Mouse (Mus musculus): Measurements from ENCODE around the gene Rad50. TPM values are rescaled to one million over a fixed set of nuclear protein-coding genes. Genes with fewer than 3 reads are reported as not detected.

Gene Rad50
- polyA plus RNA-seq, 1 experiment, result 6.7 TPM

GRCm38 (mm10) chr11:53642744-53643279 is 64.3 kb downstream of the Rad50 start:
- H3K4me1 ChIP-seq (ENCODE audit: control insufficient read depth, insufficient read depth, low read length), result no peaks in the 10 kb centered on the region
- DNase-seq, result no peak
- TF ChIP-seq CTCF (IDR thresholded peaks at IDR 0.05; ENCODE audit: insufficient read depth, low read length), result 0 out of 2 replicates have a peak, but pooled peaks have one; percentile 28
- no peak for TF ChIP-seq POLR2A (IDR thresholded peaks at IDR 0.05; ENCODE audit: borderline replicate concordance, extremely low read depth, low read depth, low read length)
- WGBS, result 76% methylated on average over 12 of the region's 12 CpGs
- H3K4me3 ChIP-seq (replicated peaks; ENCODE audit: extremely low read depth, low read depth, low read length), result no peak overlapping the region

GRCm38 (mm10) chr11:53637803-53638260 is 69.3 kb downstream of the Rad50 start:
- 0 out of 2 replicates have a peak, but pooled peaks cover 2% of the 10 kb centered on the region for H3K4me1 ChIP-seq (ENCODE audit: control insufficient read depth, insufficient read depth, low read length)
- H3K4me3 ChIP-seq (replicated peaks; ENCODE audit: extremely low read depth, low read depth, low read length), result no peak overlapping the region
- no peak for TF ChIP-seq POLR2A (IDR thresholded peaks at IDR 0.05; ENCODE audit: borderline replicate concordance, extremely low read depth, low read depth, low read length)
- TF ChIP-seq CTCF (IDR thresholded peaks at IDR 0.05; ENCODE audit: insufficient read depth, low read length), result no peak
- no peak for DNase-seq
- 79% methylated on average over 10 of the region's 10 CpGs for WGBS

GRCm38 (mm10) chr11:53637046-53637802 is 69.9 kb downstream of the Rad50 start:
- H3K4me3 ChIP-seq (replicated peaks; ENCODE audit: extremely low read depth, low read depth, low read length), result no peak overlapping the region
- 42% methylated on average over 21 of the region's 21 CpGs for WGBS
- TF ChIP-seq POLR2A (IDR thresholded peaks at IDR 0.05; ENCODE audit: borderline replicate concordance, extremely low read depth, low read depth, low read length) (no peak), CTCF (IDR thresholded peaks at IDR 0.05; ENCODE audit: insufficient read depth, low read length) (no peak)

GRCm38 (mm10) chr11:53636183-53636646 is 70.9 kb downstream of the Rad50 start:
- WGBS, result 3% methylated on average over 40 of the region's 40 CpGs
- no peak for TF ChIP-seq CTCF (IDR thresholded peaks at IDR 0.05; ENCODE audit: insufficient read depth, low read length)
- no peak for TF ChIP-seq POLR2A (IDR thresholded peaks at IDR 0.05; ENCODE audit: borderline replicate concordance, extremely low read depth, low read depth, low read length)
- Histone ChIP-seq H3K4me1 (ENCODE audit: control insufficient read depth, insufficient read depth, low read length) (0 out of 2 replicates have a peak, but pooled peaks cover 2% of the 10 kb centered on the region), H3K4me3 (replicated peaks; ENCODE audit: extremely low read depth, low read depth, low read length) (peak overlapping the region; percentile 22)
- no peak for DNase-seq

More at GRCm38 (mm10) chr11:53637046-53637802, 69.9 kb downstream of the Rad50 start:
- H3K4me1 ChIP-seq (ENCODE audit: control insufficient read depth, insufficient read depth, low read length), result 0 out of 2 replicates have a peak, but pooled peaks cover 2% of the 10 kb centered on the region
- DNase-seq, result no peak

GRCm38 (mm10) chr11:53635590-53636182 is 71.4 kb downstream of the Rad50 start:
- WGBS, result 65% methylated on average over 9 of the region's 9 CpGs
- Histone ChIP-seq H3K4me3 (replicated peaks; ENCODE audit: extremely low read depth, low read depth, low read length) (no peak overlapping the region), H3K4me1 (ENCODE audit: control insufficient read depth, insufficient read depth, low read length) (0 out of 2 replicates have a peak, but pooled peaks cover 2% of the 10 kb centered on the region)
- no peak for DNase-seq
- no peak for TF ChIP-seq CTCF (IDR thresholded peaks at IDR 0.05; ENCODE audit: insufficient read depth, low read length)

- no peak for DNase-seq
- Histone ChIP-seq H3K4me3 (replicated peaks; ENCODE audit: extremely low read depth, low read depth, low read length) (no peak within 1 kb of the TSS), H3K4me1 (ENCODE audit: control insufficient read depth, insufficient read depth, low read length) (0 out of 2 replicates have a peak, but pooled peaks cover 2% of the 10 kb centered on the region)
- WGBS, result 92% methylated on average over 8 of the region's 8 CpGs
- no peak for TF ChIP-seq POLR2A (IDR thresholded peaks at IDR 0.05; ENCODE audit: borderline replicate concordance, extremely low read depth, low read depth, low read length)
- no peak for TF ChIP-seq CTCF (IDR thresholded peaks at IDR 0.05; ENCODE audit: insufficient read depth, low read length)
Observed at GRCm38 (mm10) chr11:53634556-53634955, 72.6 kb downstream of the Rad50 start, which contains the start of gene Il13. Gene Il13 (minus strand): TSS chr11:53634702.

- DNase-seq, result no peak
- 0 out of 2 replicates have a peak, but pooled peaks cover 2% of the 10 kb centered on the region for H3K4me1 ChIP-seq (ENCODE audit: control insufficient read depth, insufficient read depth, low read length)
- WGBS, result 83% methylated on average over 7 of the region's 7 CpGs
- no peak overlapping the region for H3K4me3 ChIP-seq (replicated peaks; ENCODE audit: extremely low read depth, low read depth, low read length)
- no peak for TF ChIP-seq POLR2A (IDR thresholded peaks at IDR 0.05; ENCODE audit: borderline replicate concordance, extremely low read depth, low read depth, low read length)
- no peak for TF ChIP-seq CTCF (IDR thresholded peaks at IDR 0.05; ENCODE audit: insufficient read depth, low read length)
Observed at GRCm38 (mm10) chr11:53633644-53634043, 73.5 kb downstream of the Rad50 start.

GRCm38 (mm10) chr11:53632122-53632733 is 74.9 kb downstream of the Rad50 start:
- no peak for TF ChIP-seq POLR2A (IDR thresholded peaks at IDR 0.05; ENCODE audit: borderline replicate concordance, extremely low read depth, low read depth, low read length)
- peak; percentile 23; the same call in 1 of the 2 replicates for TF ChIP-seq CTCF (IDR thresholded peaks at IDR 0.05; ENCODE audit: insufficient read depth, low read length)
- 76% methylated on average over 14 of the region's 14 CpGs for WGBS
- no peak for DNase-seq
- Histone ChIP-seq H3K4me3 (replicated peaks; ENCODE audit: extremely low read depth, low read depth, low read length) (no peak overlapping the region), H3K4me1 (ENCODE audit: control insufficient read depth, insufficient read depth, low read length) (0 out of 2 replicates have a peak, but pooled peaks cover 2% of the 10 kb centered on the region)

- Histone ChIP-seq H3K4me1 (ENCODE audit: control insufficient read depth, insufficient read depth, low read length) (no peaks in the 10 kb centered on the region), H3K4me3 (replicated peaks; ENCODE audit: extremely low read depth, low read depth, low read length) (no peak overlapping the region)
- peak; percentile 58 for DNase-seq
- peak; percentile 43; the same call in 1 of the 2 replicates for TF ChIP-seq CTCF (IDR thresholded peaks at IDR 0.05; ENCODE audit: insufficient read depth, low read length)
- no peak for TF ChIP-seq POLR2A (IDR thresholded peaks at IDR 0.05; ENCODE audit: borderline replicate concordance, extremely low read depth, low read depth, low read length)
- 12% methylated on average over 1 of the region's 1 CpGs for WGBS
Observed at GRCm38 (mm10) chr11:53627859-53628258, 79.3 kb downstream of the Rad50 start.
